Mouse (Mus musculus): ENCODE data around the gene Arl3.

- TF ChIP-seq TAL1 (IDR thresholded peaks at IDR 0.05; ENCODE audit: low read length) (no peak), GATA1 (IDR thresholded peaks at IDR 0.05; ENCODE audit: low read length) (no peak)
Measured at GRCm38 (mm10) chr19:46497230-46497629, 75.8 kb downstream of the Arl3 start.

All from erythroblast, embryonic 14.5 days (primary cell).